In the genomic region with DNA sequence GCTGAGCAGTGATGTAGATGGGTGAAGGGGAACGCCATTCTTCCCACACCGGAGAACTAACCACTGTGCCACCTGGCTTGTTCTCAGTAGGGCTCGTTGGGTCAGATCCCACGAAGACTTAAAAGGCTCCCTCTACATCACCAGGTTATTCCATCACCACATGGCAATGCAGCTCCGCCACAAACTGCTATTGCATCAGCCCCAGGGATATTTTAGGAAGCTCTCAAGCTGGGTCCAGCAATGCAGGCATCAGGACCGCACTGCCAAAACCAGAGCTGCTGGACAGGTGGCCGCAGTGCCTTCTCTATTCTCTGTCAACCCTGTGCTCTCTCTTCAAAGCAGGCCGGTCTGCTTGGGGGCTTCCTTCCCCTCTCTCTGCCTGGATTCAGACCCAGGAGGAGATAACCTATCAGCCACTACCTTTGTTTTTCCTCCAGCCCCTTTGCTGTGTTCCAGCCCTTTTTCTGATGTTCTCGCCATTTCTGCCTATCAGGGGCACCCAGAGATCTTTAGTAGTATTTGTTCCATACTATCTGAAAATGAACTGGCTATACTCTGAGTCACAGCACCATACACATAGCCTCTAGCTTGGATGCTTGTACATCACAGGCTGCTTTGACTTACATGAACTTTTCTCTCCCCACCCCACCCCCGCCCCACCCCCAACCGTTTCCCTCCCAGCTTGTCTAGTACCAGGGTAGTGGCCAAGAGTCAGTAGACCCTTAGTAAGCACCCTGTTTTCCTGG, we compare ENCODE assay signal across 7 mouse cellular contexts.
DNase-seq lines count a peak whose midpoint lies in the region; ATAC-seq and TF ChIP-seq lines count a peak whose summit lies in the region.

No protein-coding gene starts in this region.

- ATAC-seq in forebrain, embryonic 16.5 days: no peak
- no peak for ATAC-seq in hindbrain, embryonic 14.5 days (ENCODE audit: low FRiP score)
- ATAC-seq in megakaryocyte-erythroid progenitor cell, adult 5-6 weeks (replicated peaks; ENCODE audit: low FRiP score, low TSS enrichment, poor library complexity, severe bottlenecking): peak; percentile 21

- H3K79me2 ChIP-seq in MEL (ENCODE audit: control insufficient read depth, insufficient read depth, low read length, poor library complexity): peaks cover 2% of the 10 kb centered on the region; the same call in 1 of the 2 replicates

- no peak overlapping the region; a peak in 1 of 4 replicates for H3K4me3 ChIP-seq in MEL (ENCODE audit: control insufficient read depth in 1 of 2, insufficient read depth in 1 of 2, low read depth in 2 of 2, low read length in 2 of 2)
- no peak overlapping the region for H3K4me3 ChIP-seq in forebrain, embryonic 16.5 days (replicated peaks; ENCODE audit: low read length)
- H3K4me3 ChIP-seq in hindbrain, embryonic 14.5 days (replicated peaks; ENCODE audit: low read length): no peak overlapping the region

- H3K9ac ChIP-seq in MEL (ENCODE audit: control insufficient read depth, low read depth, low read length, poor library complexity, severe bottlenecking): peak overlapping the region; percentile 17; the same call in 1 of the 2 replicates
- no peak overlapping the region for H3K9ac ChIP-seq in forebrain, embryonic 16.5 days (replicated peaks; ENCODE audit: low read depth, low read length)
- H3K9ac ChIP-seq in hindbrain, embryonic 14.5 days: no peak overlapping the region

- TF ChIP-seq CTCF in MEL (IDR thresholded peaks at IDR 0.05 in 2 of 3, conservative IDR thresholded peaks at IDR 0.05 in 1 of 3; ENCODE audit: control insufficient read depth in 1 of 3, insufficient read depth in 1 of 3, low read depth in 2 of 3, low read length in 3 of 3, poor library complexity in 1 of 3, severe bottlenecking in 1 of 3): no peak

- peaks cover 2 to 11% of the 10 kb centered on the region in 2 experiments; a peak in 3 of 4 replicates for H3K4me1 ChIP-seq in MEL (ENCODE audit: control insufficient read depth in 1 of 2, insufficient read depth in 2 of 2, low read length in 2 of 2)
- H3K4me1 ChIP-seq in forebrain, embryonic 16.5 days (replicated peaks; ENCODE audit: control insufficient read depth, insufficient read depth, low read length): peaks cover 57% of the 10 kb centered on the region
- peaks cover 38% of the 10 kb centered on the region for H3K4me1 ChIP-seq in hindbrain, embryonic 14.5 days (replicated peaks; ENCODE audit: control insufficient read depth, insufficient read depth, low read length)

- no peak for TF ChIP-seq RAD21 in MEL (IDR thresholded peaks at IDR 0.05; ENCODE audit: low read depth, low read length)

- no peaks in the 10 kb centered on the region for H3K9me3 ChIP-seq in MEL (replicated peaks; ENCODE audit: insufficient read depth, low read length)
- H3K9me3 ChIP-seq in forebrain, embryonic 16.5 days (ENCODE audit: control insufficient read depth, low read length): no peaks in the 10 kb centered on the region
- no peaks in the 10 kb centered on the region for H3K9me3 ChIP-seq in hindbrain, embryonic 14.5 days (ENCODE audit: control insufficient read depth, low read length)

- peak; percentile 18 for DNase-seq in MEL (ENCODE audit: low read depth, low spot score)
- peak; percentile 87 for DNase-seq in brain, adult 2 months (ENCODE audit: low read depth, low spot score)
- DNase-seq in hindbrain, embryonic 14.5 days (ENCODE audit: low spot score): no peak
- no peak for DNase-seq in spleen, adult 18-20 months
- DNase-seq in embryo, embryonic 10.5 days (ENCODE audit: low spot score): no peak

- no peak overlapping the region for H3K27ac ChIP-seq in MEL (ENCODE audit: control insufficient read depth, low read depth, low read length)
- peak overlapping the region; percentile 98 for H3K27ac ChIP-seq in forebrain, embryonic 16.5 days (ENCODE audit: low read length)
- peak overlapping the region; percentile 94 for H3K27ac ChIP-seq in hindbrain, embryonic 14.5 days

- 64% methylated on average over 11 of the region's 11 CpGs for WGBS in forebrain, embryonic 16.5 days
- 69% methylated on average over 11 of the region's 11 CpGs for WGBS in hindbrain, embryonic 14.5 days

- peaks cover 0 to 7% of the 10 kb centered on the region in 2 experiments; a peak in 2 of 4 replicates for H3K36me3 ChIP-seq in MEL (ENCODE audit: control insufficient read depth in 1 of 2, insufficient read depth in 2 of 2, low read length in 2 of 2)
- no peaks in the 10 kb centered on the region for H3K36me3 ChIP-seq in forebrain, embryonic 16.5 days (ENCODE audit: control insufficient read depth, insufficient read depth)
- H3K36me3 ChIP-seq in hindbrain, embryonic 14.5 days (replicated peaks; ENCODE audit: control insufficient read depth, insufficient read depth): no peaks in the 10 kb centered on the region

- no peaks in the 10 kb centered on the region for H3K27me3 ChIP-seq in MEL (ENCODE audit: control insufficient read depth in 1 of 2, insufficient read depth in 2 of 2, low read length in 2 of 2)
- no peaks in the 10 kb centered on the region for H3K27me3 ChIP-seq in forebrain, embryonic 16.5 days (replicated peaks; ENCODE audit: control insufficient read depth, insufficient read depth, low read length)
- H3K27me3 ChIP-seq in hindbrain, embryonic 14.5 days (ENCODE audit: control insufficient read depth, insufficient read depth, low read length): no peaks in the 10 kb centered on the region

- no peak for TF ChIP-seq POLR2A in MEL (IDR thresholded peaks at IDR 0.05; ENCODE audit: control insufficient read depth in 1 of 2, insufficient read depth in 1 of 2, low read depth in 1 of 2, low read length in 2 of 2, poor library complexity in 1 of 2)

- H3K4me2 ChIP-seq in forebrain, embryonic 16.5 days (ENCODE audit: low read length): no peak overlapping the region
- H3K4me2 ChIP-seq in hindbrain, embryonic 14.5 days (replicated peaks): no peak overlapping the region

- TF ChIP-seq EP300 in MEL (IDR thresholded peaks at IDR 0.05; ENCODE audit: low read depth in 1 of 2, low read length in 2 of 2): no peak

TF ChIP-seq in MEL, 35 proteins besides CTCF, POLR2A, EP300 and RAD21:
- TF ChIP-seq E2F4 (IDR thresholded peaks at IDR 0.05; ENCODE audit: borderline replicate concordance, low read depth, low read length): no peak
- no peak for TF ChIP-seq ZNF384 (IDR thresholded peaks at IDR 0.05; ENCODE audit: low read depth, low read length)
- TF ChIP-seq GABPA (IDR thresholded peaks at IDR 0.05; ENCODE audit: low read depth, low read length): no peak
- no peak for TF ChIP-seq BHLHE40 (IDR thresholded peaks at IDR 0.05; ENCODE audit: borderline replicate concordance, low read depth, low read length)
- no peak for TF ChIP-seq GATA1 (IDR thresholded peaks at IDR 0.05; ENCODE audit: low read depth, low read length)
- no peak for TF ChIP-seq MAFK (IDR thresholded peaks at IDR 0.05; ENCODE audit: borderline replicate concordance, low read depth, low read length)
- no peak for TF ChIP-seq MXI1 (IDR thresholded peaks at IDR 0.05; ENCODE audit: low read depth, low read length)

Comparison
In these comparisons a context has a peak if more than half of its experiments do, and no peak if none do; other contexts are left out.
1. DNase-seq: peak in MEL (single experiment) and brain, adult 2 months (single experiment); none in hindbrain, embryonic 14.5 days (single experiment), spleen, adult 18-20 months (0 of 2) and embryo, embryonic 10.5 days (single experiment).